Mouse (Mus musculus) midbrain, postnatal 0 days (tissue): ENCODE measurements around the gene Slc25a43. TPM values are rescaled to one million over a fixed set of nuclear protein-coding genes. Genes with fewer than 3 reads are reported as not detected.

Source experiments
- ATAC-seq: fragments of 200-750 bp; cut with Nextera tagmentation; 2 replicates; pipeline ENCODE4 v1.8.0; 2017; ENCODE audit warnings: moderate number of reproducible peaks, mild to moderate bottlenecking, moderate TSS enrichment, moderate library complexity; ENCODE audit not compliant: low FRiP score
- DNase-seq: peaks from one replicate; pipeline ENCODE4 v3.0.0-alpha.2; 2015; ENCODE audit warnings: low spot score
- H3K27ac ChIP-seq: fragments of 300-500 bp; sonication (generic); 2 replicates; pipeline ENCODE4 v1.5.1; 2014; ENCODE audit warnings: low read depth, mild to moderate bottlenecking, low read length, mixed read lengths
- H3K27me3 ChIP-seq: fragments of 300-500 bp; sonication (generic); 2 replicates; pipeline ENCODE4 v1.6.1; 2014; ENCODE audit warnings: low read length, control low read depth, mixed read lengths; ENCODE audit not compliant: insufficient read depth
- H3K36me3 ChIP-seq: fragments of 300-500 bp; sonication (generic); 2 replicates; pipeline ENCODE4 v1.6.1; 2014; ENCODE audit warnings: low read length, control low read depth, mixed read lengths; ENCODE audit not compliant: insufficient read depth
- H3K4me1 ChIP-seq: fragments of 300-500 bp; sonication (generic); 2 replicates; pipeline ENCODE4 v1.6.1; 2014; ENCODE audit warnings: mild to moderate bottlenecking, control low read depth, antibody characterized with exemption, low read length, mixed read lengths; ENCODE audit not compliant: insufficient read depth
- H3K4me2 ChIP-seq: fragments of 300-500 bp; sonication (generic); 2 replicates; pipeline ENCODE4 v1.6.1; 2014; ENCODE audit warnings: low read depth, mild to moderate bottlenecking, low read length, mixed read lengths; ENCODE audit not compliant: poor library complexity, severe bottlenecking
- H3K4me3 ChIP-seq: fragments of 300-500 bp; sonication (generic); 2 replicates; pipeline ENCODE4 v1.5.1; 2014; ENCODE audit warnings: low read depth, mild to moderate bottlenecking, low read length, moderate library complexity
- H3K9ac ChIP-seq: fragments of 300-500 bp; sonication (generic); replicated peaks from 2 replicates; pipeline ENCODE4 v1.6.1; 2014; ENCODE audit warnings: mild to moderate bottlenecking, low read length, moderate library complexity, mixed read lengths; ENCODE audit not compliant: poor library complexity, severe bottlenecking
- H3K9me3 ChIP-seq: fragments of 300-500 bp; sonication (generic); 2 replicates; pipeline ENCODE4 v1.6.1; 2016; ENCODE audit warnings: low read length, control low read depth
- CTCF ChIP-seq: IDR thresholded peaks from 2 replicates; pipeline ENCODE4 v1.5.1; 2016; ENCODE audit warnings: antibody characterized with exemption, mild to moderate bottlenecking
- WGBS: fragments of 180-500 bp; shearing (Covaris S2); extraction: QIAGEN DNeasy Blood & Tissue Kit; methylation state at CpG from one replicate; pipeline ENCODE4 v1.1.7; 2014; 5-methylcytosine and 5-hydroxymethylcytosine counted together
- polyA plus RNA-seq: library from polyadenylated mRNA; unstranded; fragments of >200 nt; fragmentation: Nextera tagmentation; extraction: Ambion mirVana; gene quantifications from 2 replicates; pipeline ENCODE4 v1.2.1, GENCODE M21; 2015
- total RNA-seq: library from RNA; depleted of rRNA; stranded (reverse); fragments of >200 nt; gene quantifications from 2 replicates; pipeline ENCODE4 v1.2.3, GENCODE M21; 2014; rRNA removed

The Slc25a43 gene
- total and polyA plus RNA-seq, 2 experiments from 2014 or later: 0.44 to 0.73 TPM

- Histone ChIP-seq H3K9me3 (no peaks in the 10 kb centered on the region), H3K36me3 (no peaks in the 10 kb centered on the region), H3K4me1 (no peaks in the 10 kb centered on the region), H3K9ac (no peak overlapping the region), H3K27me3 (no peaks in the 10 kb centered on the region), H3K4me2 (no peak overlapping the region), H3K27ac (no peak overlapping the region), H3K4me3 (no peak overlapping the region)
- no peak for DNase-seq
- 80% methylated on average over 10 of the region's 10 CpGs for WGBS
- TF ChIP-seq CTCF: no peak
- no peak for ATAC-seq
Observed at GRCm38 (mm10) chrX:36823932-36824711, 80.7 kb downstream of the Slc25a43 start.

- no peak overlapping the region for H3K27ac ChIP-seq
- no peaks in the 10 kb centered on the region for H3K36me3 ChIP-seq
- TF ChIP-seq CTCF: no peak
- ATAC-seq: no peak
- DNase-seq: no peak
- no peak overlapping the region for H3K9ac ChIP-seq
- H3K4me3 ChIP-seq: no peak overlapping the region
- H3K4me1 ChIP-seq: no peaks in the 10 kb centered on the region
- no peak overlapping the region for H3K4me2 ChIP-seq
- 57% methylated on average over 2 of the region's 2 CpGs for WGBS
- H3K27me3 ChIP-seq: no peaks in the 10 kb centered on the region
- no peaks in the 10 kb centered on the region for H3K9me3 ChIP-seq
Observed at GRCm38 (mm10) chrX:36825032-36825431, 81.6 kb downstream of the Slc25a43 start.

Other genes starting within 250 kb of the Slc25a43 start
- gene Pgrmc1, start 145.5 kb upstream of the Slc25a43 start, total RNA-seq: 521 and 534 TPM in 2 replicates
- 763 and 773 TPM in 2 replicates for gene Pgrmc1, start 145.5 kb upstream of the Slc25a43 start, polyA plus RNA-seq
- 9.8 TPM in 2 replicates for gene Akap17b, start 98.3 kb upstream of the Slc25a43 start, total RNA-seq
- 4.9 and 5.3 TPM in 2 replicates for gene Akap17b, start 98.3 kb upstream of the Slc25a43 start, polyA plus RNA-seq
- 346 and 392 TPM in 2 replicates for gene Slc25a5, start 52.0 kb downstream of the Slc25a43 start, total RNA-seq
- gene Slc25a5, start 52.0 kb downstream of the Slc25a43 start, polyA plus RNA-seq: 483 and 520 TPM in 2 replicates
- 39.4 and 40.4 TPM in 2 replicates for gene Ube2a, start 130.2 kb downstream of the Slc25a43 start, total RNA-seq
- gene Ube2a, start 130.2 kb downstream of the Slc25a43 start, polyA plus RNA-seq: 110 and 123 TPM in 2 replicates
- gene C330007P06Rik, start 130.5 kb downstream of the Slc25a43 start, total RNA-seq: 22.0 and 28.6 TPM in 2 replicates
- 16.9 and 18.8 TPM in 2 replicates for gene C330007P06Rik, start 130.5 kb downstream of the Slc25a43 start, polyA plus RNA-seq
- gene Nkrf, start 159.2 kb downstream of the Slc25a43 start, total RNA-seq: 23.7 and 24.0 TPM in 2 replicates
- 15.4 and 15.5 TPM in 2 replicates for gene Nkrf, start 159.2 kb downstream of the Slc25a43 start, polyA plus RNA-seq
- gene Sept6, start 248.1 kb downstream of the Slc25a43 start, total RNA-seq: 81.4 and 137 TPM in 2 replicates
- gene Sept6, start 248.1 kb downstream of the Slc25a43 start, polyA plus RNA-seq: 65.1 and 66.2 TPM in 2 replicates